Mouse (Mus musculus): Measurements from ENCODE around the gene Rnf11. TPM values are rescaled to one million over a fixed set of nuclear protein-coding genes. Genes with fewer than 3 reads are reported as not detected.

Gene Rnf11
- total and polyA plus RNA-seq, 3 experiments, result 14.0 to 44.9 (median 44.4) TPM

DNA sequence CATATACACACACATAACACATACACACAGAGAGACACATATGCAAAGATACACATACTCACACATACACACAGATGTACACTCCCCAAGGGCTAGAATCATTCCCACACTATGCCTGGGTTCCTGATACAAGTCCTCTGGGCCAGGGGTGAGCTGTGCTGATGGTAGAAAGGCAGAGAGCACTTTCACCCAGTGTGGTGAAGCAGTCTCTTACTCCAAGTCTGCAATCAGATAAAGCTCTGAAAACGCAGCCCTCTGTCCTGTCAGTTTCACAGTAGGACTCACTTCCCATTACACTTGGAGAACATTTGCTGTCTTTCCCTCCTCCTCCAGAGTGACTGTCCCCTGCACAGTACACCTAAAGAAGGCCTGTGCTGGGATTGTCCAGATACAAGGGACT lies 57.5 kb downstream of the Rnf11 start:
- H3K9me3 ChIP-seq (replicated peaks), result no peaks in the 10 kb centered on the region
- TF ChIP-seq TAL1 (conservative IDR thresholded peaks at IDR 0.05; ENCODE audit: low read depth, low read length) (no peak), GATA1 (IDR thresholded peaks at IDR 0.05; ENCODE audit: borderline replicate concordance, low read length) (no peak), POLR2AphosphoS5 (IDR thresholded peaks at IDR 0.05; ENCODE audit: insufficient replicate concordance, low read depth, low read length) (no peak), GATA2 (IDR thresholded peaks at IDR 0.05; ENCODE audit: borderline replicate concordance, low read depth, low read length) (no peak), CTCF (IDR thresholded peaks at IDR 0.05; ENCODE audit: low read depth, low read length) (no peak)
- ATAC-seq (ENCODE audit: extremely low read depth, insufficient number of reproducible peaks, low FRiP score, poor library complexity, severe bottlenecking), result no peak
- peaks cover 16% of the 10 kb centered on the region for H3K4me1 ChIP-seq (ENCODE audit: insufficient read depth, low read depth, low read length)
- no peak overlapping the region for H3K4me3 ChIP-seq (ENCODE audit: low read depth, low read length)
- peaks cover 63% of the 10 kb centered on the region for H3K36me3 ChIP-seq (replicated peaks)
- no peaks in the 10 kb centered on the region for H3K27me3 ChIP-seq (ENCODE audit: insufficient read depth, low read length)
- no peak for DNase-seq (ENCODE audit: low spot score)

DNA sequence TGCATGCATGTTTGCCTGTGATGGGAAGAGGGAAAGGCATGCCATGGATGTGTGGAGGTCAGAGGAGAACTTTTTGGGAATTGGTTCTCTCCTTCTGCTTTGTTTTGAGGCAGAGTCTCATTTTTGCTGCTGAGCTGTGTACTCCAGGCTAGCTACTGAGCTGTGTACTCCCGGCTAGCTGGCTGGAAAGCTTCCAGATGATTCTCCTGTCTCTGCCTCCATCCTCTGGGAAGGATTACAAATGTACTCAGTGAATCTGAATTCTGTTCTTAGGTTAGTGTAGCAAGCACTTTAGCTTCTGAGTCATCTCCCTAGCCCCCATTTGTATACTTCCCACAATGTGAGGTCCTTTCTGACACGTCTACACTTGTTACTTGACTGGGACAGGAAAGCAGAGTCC lies 61.1 kb downstream of the Rnf11 start:
- Histone ChIP-seq H3K36me3 (replicated peaks) (peaks cover 62% of the 10 kb centered on the region), H3K4me1 (ENCODE audit: insufficient read depth, low read depth, low read length) (peaks cover 30% of the 10 kb centered on the region), H3K27me3 (ENCODE audit: insufficient read depth, low read length) (no peaks in the 10 kb centered on the region), H3K9me3 (replicated peaks) (no peaks in the 10 kb centered on the region), H3K4me3 (ENCODE audit: low read depth, low read length) (no peak overlapping the region)
- DNase-seq (ENCODE audit: low spot score) (no peak), ATAC-seq (ENCODE audit: extremely low read depth, insufficient number of reproducible peaks, low FRiP score, poor library complexity, severe bottlenecking) (no peak)
- no peak for TF ChIP-seq GATA2 (IDR thresholded peaks at IDR 0.05; ENCODE audit: borderline replicate concordance, low read depth, low read length)
- TF ChIP-seq CTCF (IDR thresholded peaks at IDR 0.05; ENCODE audit: low read depth, low read length), result no peak
- no peak for TF ChIP-seq POLR2AphosphoS5 (IDR thresholded peaks at IDR 0.05; ENCODE audit: insufficient replicate concordance, low read depth, low read length)
- no peak for TF ChIP-seq TAL1 (conservative IDR thresholded peaks at IDR 0.05; ENCODE audit: low read depth, low read length)
- no peak for TF ChIP-seq GATA1 (IDR thresholded peaks at IDR 0.05; ENCODE audit: borderline replicate concordance, low read length)

DNA sequence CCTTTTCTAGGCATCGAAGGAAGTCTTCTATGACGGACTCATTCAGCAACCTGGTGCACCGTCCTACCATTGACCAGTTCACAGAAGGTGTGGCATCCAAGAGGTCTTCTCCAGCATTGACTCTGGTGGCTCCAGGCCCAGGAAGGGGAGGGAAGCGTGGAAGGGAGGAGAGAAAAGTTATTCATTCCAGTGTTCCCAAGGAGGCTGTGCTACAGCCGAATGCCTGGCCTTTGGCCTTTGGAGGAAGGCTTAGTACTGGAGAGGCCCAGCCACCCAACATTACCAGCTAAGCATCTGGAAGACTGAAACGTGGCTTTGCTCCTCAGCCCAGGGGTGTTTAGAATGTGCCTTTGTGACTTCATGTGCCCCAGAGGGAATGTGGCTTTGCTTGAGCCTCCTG lies 62.1 kb downstream of the Rnf11 start:
- no peak for TF ChIP-seq POLR2AphosphoS5 (IDR thresholded peaks at IDR 0.05; ENCODE audit: insufficient replicate concordance, low read depth, low read length)
- no peak for TF ChIP-seq CTCF (IDR thresholded peaks at IDR 0.05; ENCODE audit: low read depth, low read length)
- TF ChIP-seq GATA1 (IDR thresholded peaks at IDR 0.05; ENCODE audit: borderline replicate concordance, low read length), result no peak
- no peak for TF ChIP-seq TAL1 (conservative IDR thresholded peaks at IDR 0.05; ENCODE audit: low read depth, low read length)
- TF ChIP-seq GATA2 (IDR thresholded peaks at IDR 0.05; ENCODE audit: borderline replicate concordance, low read depth, low read length), result no peak
- Histone ChIP-seq H3K9me3 (replicated peaks) (no peaks in the 10 kb centered on the region), H3K4me1 (ENCODE audit: insufficient read depth, low read depth, low read length) (peaks cover 38% of the 10 kb centered on the region), H3K4me3 (ENCODE audit: low read depth, low read length) (no peak overlapping the region), H3K36me3 (replicated peaks) (peaks cover 52% of the 10 kb centered on the region), H3K27me3 (ENCODE audit: insufficient read depth, low read length) (no peaks in the 10 kb centered on the region)
- ATAC-seq (ENCODE audit: extremely low read depth, insufficient number of reproducible peaks, low FRiP score, poor library complexity, severe bottlenecking) (no peak), DNase-seq (ENCODE audit: low spot score) (no peak)

DNA sequence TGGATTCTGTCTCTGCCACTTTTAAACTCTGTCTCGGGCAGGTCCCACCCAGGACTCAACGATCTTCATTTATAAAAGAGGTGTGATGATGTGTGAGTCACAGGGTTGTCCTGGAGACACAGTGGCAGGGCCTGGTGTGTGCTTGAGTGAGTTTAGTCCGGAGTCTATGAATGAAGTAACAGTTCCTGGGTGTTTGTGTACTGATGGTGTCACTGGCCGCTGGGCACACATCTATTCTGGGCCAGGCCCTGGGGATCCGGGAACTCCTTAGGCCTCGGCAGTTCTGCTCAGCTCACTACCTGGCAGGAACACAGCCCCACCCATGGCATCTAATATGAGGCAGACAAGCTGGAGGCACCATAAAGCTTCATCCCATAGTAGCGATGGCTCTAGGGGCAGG lies 62.9 kb downstream of the Rnf11 start:
- TF ChIP-seq CTCF (IDR thresholded peaks at IDR 0.05; ENCODE audit: low read depth, low read length), result no peak
- no peak for TF ChIP-seq GATA1 (IDR thresholded peaks at IDR 0.05; ENCODE audit: borderline replicate concordance, low read length)
- no peak for TF ChIP-seq GATA2 (IDR thresholded peaks at IDR 0.05; ENCODE audit: borderline replicate concordance, low read depth, low read length)
- no peak for TF ChIP-seq POLR2AphosphoS5 (IDR thresholded peaks at IDR 0.05; ENCODE audit: insufficient replicate concordance, low read depth, low read length)
- TF ChIP-seq TAL1 (conservative IDR thresholded peaks at IDR 0.05; ENCODE audit: low read depth, low read length), result no peak
- H3K4me3 ChIP-seq (ENCODE audit: low read depth, low read length), result no peak overlapping the region
- H3K36me3 ChIP-seq (replicated peaks), result peaks cover 47% of the 10 kb centered on the region

DNA sequence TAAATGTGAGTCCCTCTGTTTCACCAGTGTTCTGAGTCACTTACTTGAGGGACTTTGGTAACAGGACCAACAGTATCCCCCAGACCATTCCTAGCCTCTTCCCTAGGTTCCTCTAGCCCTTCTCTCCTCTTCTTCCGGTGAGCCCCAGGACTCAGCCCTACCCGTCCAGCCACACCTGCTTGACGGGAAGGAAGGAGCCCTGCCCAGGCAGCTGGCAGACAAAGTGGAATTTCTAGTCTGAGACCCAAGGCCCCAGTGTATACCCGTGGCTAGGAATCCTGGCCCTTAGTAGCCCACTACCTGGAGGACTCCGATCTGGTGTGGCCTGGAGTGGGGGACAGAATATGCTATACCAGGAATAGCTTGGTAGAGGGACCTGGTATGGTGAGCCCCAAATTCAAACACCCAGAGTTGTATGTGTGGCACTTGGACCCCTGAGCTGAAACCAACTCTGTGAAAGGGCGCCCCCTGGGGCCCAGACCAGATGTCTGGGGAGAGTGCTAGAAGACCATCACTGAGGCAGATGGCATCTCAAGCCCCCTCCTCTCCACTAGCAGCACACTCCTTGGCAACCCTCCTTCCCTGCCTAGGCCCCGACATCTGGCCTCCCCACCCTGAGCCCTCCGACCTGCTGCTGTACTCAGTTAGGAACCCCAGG lies 64.3 kb downstream of the Rnf11 start:
- Histone ChIP-seq H3K36me3 (replicated peaks) (peaks cover 45% of the 10 kb centered on the region), H3K4me1 (ENCODE audit: insufficient read depth, low read depth, low read length) (peaks cover 43% of the 10 kb centered on the region), H3K27me3 (ENCODE audit: insufficient read depth, low read length) (no peaks in the 10 kb centered on the region), H3K9me3 (replicated peaks) (no peaks in the 10 kb centered on the region), H3K4me3 (ENCODE audit: low read depth, low read length) (no peak overlapping the region)
- DNase-seq (ENCODE audit: low spot score), result peak; percentile 31
- no peak for TF ChIP-seq TAL1 (conservative IDR thresholded peaks at IDR 0.05; ENCODE audit: low read depth, low read length)
- peak; percentile 65 for TF ChIP-seq CTCF (IDR thresholded peaks at IDR 0.05; ENCODE audit: low read depth, low read length)
- TF ChIP-seq GATA2 (IDR thresholded peaks at IDR 0.05; ENCODE audit: borderline replicate concordance, low read depth, low read length), result no peak
- no peak for ATAC-seq (ENCODE audit: extremely low read depth, insufficient number of reproducible peaks, low FRiP score, poor library complexity, severe bottlenecking)

More for the DNA sequence above, 62.9 kb downstream of the Rnf11 start:
- Histone ChIP-seq H3K4me1 (ENCODE audit: insufficient read depth, low read depth, low read length) (peaks cover 38% of the 10 kb centered on the region), H3K27me3 (ENCODE audit: insufficient read depth, low read length) (no peaks in the 10 kb centered on the region), H3K9me3 (replicated peaks) (no peaks in the 10 kb centered on the region)
- ATAC-seq (ENCODE audit: extremely low read depth, insufficient number of reproducible peaks, low FRiP score, poor library complexity, severe bottlenecking), result no peak
- DNase-seq (ENCODE audit: low spot score), result no peak

DNA sequence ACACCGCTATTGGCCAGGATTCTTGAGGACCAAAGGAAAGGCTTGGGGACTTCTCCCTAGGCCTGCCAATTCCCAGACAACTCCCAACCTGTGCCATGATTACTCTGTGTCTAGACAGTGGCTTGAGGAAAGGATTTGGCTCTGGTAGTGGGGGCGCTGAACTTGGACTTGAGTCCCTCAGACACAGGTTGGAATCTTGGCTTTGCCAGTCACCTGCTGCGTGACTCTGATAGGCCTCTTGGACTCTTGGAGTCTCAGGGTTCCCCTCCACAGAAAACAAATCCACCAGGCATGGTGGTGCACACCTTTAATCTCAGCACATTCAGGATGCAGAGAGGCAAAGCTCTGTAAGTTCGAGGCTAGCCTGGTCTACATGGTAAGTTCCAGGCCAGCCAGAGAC lies 65.0 kb downstream of the Rnf11 start:
- ATAC-seq (ENCODE audit: extremely low read depth, insufficient number of reproducible peaks, low FRiP score, poor library complexity, severe bottlenecking) (no peak), DNase-seq (ENCODE audit: low spot score) (no peak)
- peaks cover 45% of the 10 kb centered on the region for H3K36me3 ChIP-seq (replicated peaks)
- H3K4me1 ChIP-seq (ENCODE audit: insufficient read depth, low read depth, low read length), result peaks cover 48% of the 10 kb centered on the region
- H3K9me3 ChIP-seq (replicated peaks), result no peaks in the 10 kb centered on the region
- TF ChIP-seq TAL1 (conservative IDR thresholded peaks at IDR 0.05; ENCODE audit: low read depth, low read length) (no peak), GATA2 (IDR thresholded peaks at IDR 0.05; ENCODE audit: borderline replicate concordance, low read depth, low read length) (no peak), CTCF (IDR thresholded peaks at IDR 0.05; ENCODE audit: low read depth, low read length) (no peak), POLR2AphosphoS5 (IDR thresholded peaks at IDR 0.05; ENCODE audit: insufficient replicate concordance, low read depth, low read length) (no peak), GATA1 (IDR thresholded peaks at IDR 0.05; ENCODE audit: borderline replicate concordance, low read length) (no peak)
- no peaks in the 10 kb centered on the region for H3K27me3 ChIP-seq (ENCODE audit: insufficient read depth, low read length)
- H3K4me3 ChIP-seq (ENCODE audit: low read depth, low read length), result no peak overlapping the region
